In genomic region chr2:127656086-127656720, GRCm38 (mm10) we compare ENCODE assay signal across 8 mouse cellular contexts. TPM values are rescaled to one million over a fixed set of nuclear protein-coding genes. Genes with fewer than 3 reads are reported as not detected.
DNase-seq lines count a peak whose midpoint lies in the region; ATAC-seq and TF ChIP-seq lines count a peak whose summit lies in the region.

Mal (minus strand) TSS chr2:127656695.

- TF ChIP-seq POLR2A in cerebellum, adult 2 months (IDR thresholded peaks at IDR 0.05; ENCODE audit: borderline replicate concordance, insufficient read depth, low read length): no peak

- H3K9ac ChIP-seq in hindbrain, postnatal 0 days (replicated peaks; ENCODE audit: low read length): peak within 1 kb of the TSS; percentile 37

- WGBS in cerebellum, adult 2 months: under 1% methylated on average over 43 of the region's 43 CpGs
- WGBS in hindbrain, postnatal 0 days: under 1% methylated on average over 43 of the region's 43 CpGs

- H3K9me3 ChIP-seq in hindbrain, postnatal 0 days (ENCODE audit: low read length): no peaks in the 10 kb centered on the region

- ATAC-seq in hindbrain, postnatal 0 days: no peak
- no peak for ATAC-seq in inflammation-experienced regulatory T-cells, adult 6 months

- no peak within 1 kb of the TSS; the same call in 1 of the 2 replicates for H3K27ac ChIP-seq in cerebellum, adult 2 months (ENCODE audit: insufficient read depth, low read length)
- H3K27ac ChIP-seq in gastrocnemius, adult 2 months: peak within 1 kb of the TSS; percentile 46
- H3K27ac ChIP-seq in hindbrain, postnatal 0 days: no peak within 1 kb of the TSS

- no peak for TF ChIP-seq CTCF in cerebellum, adult 2 months (IDR thresholded peaks at IDR 0.05; ENCODE audit: borderline replicate concordance, insufficient read depth, low read depth, low read length)
- TF ChIP-seq CTCF in gastrocnemius, adult 2 months (IDR thresholded peaks at IDR 0.05): no peak
- no peak for TF ChIP-seq CTCF in hindbrain, postnatal 0 days (IDR thresholded peaks at IDR 0.05; ENCODE audit: low read depth)

- intact Hi-C loops in gastrocnemius, adult 2 months (cut with DNase I): no loop called here

- H3K36me3 ChIP-seq in hindbrain, postnatal 0 days (ENCODE audit: insufficient read depth, low read length): no peaks in the 10 kb centered on the region

- H3K27me3 ChIP-seq in cerebellum, adult 2 months (ENCODE audit: control insufficient read depth, insufficient read depth, low read length): no peaks in the 10 kb centered on the region; the same call in 1 of the 2 replicates
- peaks cover 23% of the 10 kb centered on the region for H3K27me3 ChIP-seq in hindbrain, postnatal 0 days (ENCODE audit: insufficient read depth, low read length)

- peak within 1 kb of the TSS; percentile 50 for H3K4me3 ChIP-seq in cerebellum, adult 2 months (replicated peaks; ENCODE audit: insufficient read depth, low read depth, low read length)
- peak within 1 kb of the TSS; percentile 70 for H3K4me3 ChIP-seq in gastrocnemius, adult 2 months
- peak within 1 kb of the TSS; percentile 45 for H3K4me3 ChIP-seq in hindbrain, postnatal 0 days (ENCODE audit: low read length)

- peak within 1 kb of the TSS; percentile 80 for H3K4me2 ChIP-seq in hindbrain, postnatal 0 days (ENCODE audit: low read depth, low read length)

- DNase-seq in Muller cell, postnatal 12 days (ENCODE audit: inconsistent ontology term): peak; percentile 36
- DNase-seq in cerebellum, adult 2 months: peak; percentile 28 to 35
- DNase-seq in gastrocnemius, adult 2 months: peak; percentile 55
- peak; percentile 11 for DNase-seq in hindbrain, postnatal 0 days (ENCODE audit: low spot score)
- peak; percentile 25 to 36 for DNase-seq in left cerebral cortex, adult 18-20 months (ENCODE audit: low spot score in 2 of 2)
- peak; percentile 55 for DNase-seq in lung, postnatal 14 days
- peak; percentile 10 for DNase-seq in right cerebral cortex, postnatal 4 days

- no peaks in the 10 kb centered on the region for H3K4me1 ChIP-seq in cerebellum, adult 2 months (ENCODE audit: control insufficient read depth, insufficient read depth, low read length)
- no peaks in the 10 kb centered on the region for H3K4me1 ChIP-seq in hindbrain, postnatal 0 days (ENCODE audit: insufficient read depth, low read length)

RNA-seq across cellular contexts. Expression of gene Mal, which starts in this region (rescaled TPM):
- polyA plus RNA-seq in cerebellum, adult 2 months (2012; rRNA removed): 148 and 180 TPM in 2 replicates
- 1 to 10 TPM; 1.3 TPM for total RNA-seq in gastrocnemius, adult 2 months (2021)
- total RNA-seq in hindbrain, postnatal 0 days (2014; rRNA removed): 3.2 and 4.3 TPM in 2 replicates
- 4.8 and 5.2 TPM in 2 replicates for polyA plus RNA-seq in hindbrain, postnatal 0 days (2015; fragmentation: Nextera tagmentation; extraction: Ambion mirVana)
- total RNA-seq in left cerebral cortex, adult 18-20 months (2021): 10 to 100 TPM; 33.9 to 52.2 TPM
- not detected for polyA plus RNA-seq in inflammation-experienced regulatory T-cells, adult 6 months (2017; shearing (Covaris generic))

Comparison
In these comparisons a context has a peak if more than half of its experiments do, and no peak if none do; other contexts are left out.
1. RNA of gene Mal (polyA plus RNA-seq): 148 to 180 TPM in cerebellum, adult 2 months; 4.8 to 5.2 TPM in hindbrain, postnatal 0 days and not detected in inflammation-experienced regulatory T-cells, adult 6 months; every median in the first group is over 10 times any median in the second.
2. Peak in every context shown above with its lines, with median percentiles within 50 percentile points of each other: DNase-seq and H3K4me3 ChIP-seq.